Mouse (Mus musculus): ENCODE data around the gene Rell1. TPM values are rescaled to one million over a fixed set of nuclear protein-coding genes. Genes with fewer than 3 reads are reported as not detected.
A peak's percentile ranks its signal among the peaks of the same experiment; 100 is the strongest.

The Rell1 gene
- polyA plus RNA-seq, 1 experiment from 2014 or later = 16.6 TPM

GRCm38 (mm10) chr5:63916457-63917139 is 52.1 kb downstream of the Rell1 start:
- H3K27me3 ChIP-seq (ENCODE audit: insufficient read depth, low read length) = no peaks in the 10 kb centered on the region
- no peaks in the 10 kb centered on the region for H3K9me3 ChIP-seq (ENCODE audit: low read depth, low read length)
- H3K27ac ChIP-seq (ENCODE audit: low read depth) = no peak overlapping the region
- no peak for TF ChIP-seq CTCF (IDR thresholded peaks at IDR 0.05; ENCODE audit: low read depth)
- H3K4me2 ChIP-seq = no peak overlapping the region
- H3K4me3 ChIP-seq (ENCODE audit: low read depth, low read length) = no peak overlapping the region
- no peaks in the 10 kb centered on the region for H3K4me1 ChIP-seq (ENCODE audit: insufficient read depth)
- H3K36me3 ChIP-seq (ENCODE audit: insufficient read depth) = no peaks in the 10 kb centered on the region
- ATAC-seq (ENCODE audit: insufficient read depth) (no peak), DNase-seq (no peak)
- no peak overlapping the region for H3K9ac ChIP-seq
- 87% methylated on average over 10 of the region's 10 CpGs for whole genome bisulfite sequencing

GRCm38 (mm10) chr5:63914896-63915295 is 53.8 kb downstream of the Rell1 start:
- Histone ChIP-seq H3K9me3 (ENCODE audit: low read depth, low read length) (no peaks in the 10 kb centered on the region), H3K27ac (ENCODE audit: low read depth) (no peak overlapping the region), H3K36me3 (ENCODE audit: insufficient read depth) (peaks cover 4% of the 10 kb centered on the region; the same call in 1 of the 2 replicates), H3K4me1 (ENCODE audit: insufficient read depth) (no peaks in the 10 kb centered on the region; the same call in 1 of the 2 replicates), H3K4me2 (no peak overlapping the region), H3K9ac (no peak overlapping the region), H3K4me3 (ENCODE audit: low read depth, low read length) (no peak overlapping the region), H3K27me3 (ENCODE audit: insufficient read depth, low read length) (no peaks in the 10 kb centered on the region)
- TF ChIP-seq CTCF (IDR thresholded peaks at IDR 0.05; ENCODE audit: low read depth) = no peak
- ATAC-seq (ENCODE audit: insufficient read depth) (no peak), DNase-seq (no peak)
- WGBS = 26% methylated on average over 1 of the region's 1 CpGs

DNA sequence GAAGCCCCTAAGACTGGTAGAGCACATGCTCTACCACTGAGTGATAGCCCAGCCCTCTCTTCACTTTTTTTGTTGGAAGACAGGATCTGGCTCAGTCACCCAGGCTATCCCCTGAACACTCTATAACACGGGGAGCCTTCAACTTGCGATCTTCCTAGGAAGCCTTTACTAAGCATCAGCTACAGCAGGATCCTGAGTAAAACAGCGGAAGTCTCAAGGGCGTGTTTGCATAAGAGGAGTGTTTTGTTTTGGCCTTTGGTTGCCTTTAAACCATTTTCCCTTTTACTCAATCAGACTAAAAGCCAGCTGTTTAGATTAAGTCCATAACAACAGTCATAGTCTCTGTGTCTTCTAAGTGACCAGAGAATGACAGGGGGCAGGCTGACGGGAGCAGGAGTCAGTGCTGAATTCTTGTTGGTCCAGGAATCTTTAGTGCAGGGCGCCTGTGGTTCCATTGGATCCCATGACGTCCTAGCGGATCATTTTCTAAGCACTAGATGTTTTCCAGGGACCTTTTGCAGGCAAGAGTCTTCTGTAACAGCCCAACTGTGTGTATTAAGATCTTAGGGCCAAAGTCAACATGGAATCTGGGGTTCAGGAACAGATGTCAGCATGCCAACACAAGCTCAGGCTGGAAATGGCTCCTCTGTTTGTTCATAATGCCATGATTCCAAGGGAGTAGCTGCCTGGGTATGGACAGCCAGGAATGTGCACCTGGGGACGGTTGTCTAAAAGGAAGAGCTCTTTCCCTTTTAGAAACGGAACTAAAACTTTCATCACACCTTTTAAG is 58.3 kb downstream of the Rell1 start:
- peak; percentile 21 for DNase-seq
- no peaks in the 10 kb centered on the region for H3K27me3 ChIP-seq (ENCODE audit: insufficient read depth, low read length)

DNA sequence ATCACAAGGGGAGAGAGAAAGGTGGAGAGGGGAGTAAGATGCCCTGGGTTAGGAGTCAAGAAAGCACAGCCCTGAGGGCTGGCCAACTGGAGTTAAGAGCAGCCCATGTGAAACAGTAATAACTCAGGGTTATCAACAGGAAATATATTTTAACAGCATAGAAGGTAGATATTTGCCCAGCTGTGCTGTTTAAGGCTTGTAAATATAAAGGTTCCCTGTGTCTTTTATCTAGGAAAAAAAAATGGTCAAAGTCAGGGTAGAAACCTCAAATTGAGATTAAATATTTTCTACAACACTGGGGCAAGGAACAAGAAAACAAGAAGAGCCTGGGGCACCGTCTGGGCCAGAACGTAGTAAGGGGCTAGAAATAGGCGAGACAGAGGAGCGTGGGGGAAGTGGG is 61.2 kb downstream of the Rell1 start:
- TF ChIP-seq CTCF (IDR thresholded peaks at IDR 0.05; ENCODE audit: low read depth) = no peak
- no peaks in the 10 kb centered on the region for H3K27me3 ChIP-seq (ENCODE audit: insufficient read depth, low read length)
- ATAC-seq (ENCODE audit: insufficient read depth) (no peak), DNase-seq (no peak)
- no peak overlapping the region for H3K9ac ChIP-seq
- H3K27ac ChIP-seq (ENCODE audit: low read depth) = no peak overlapping the region
- H3K9me3 ChIP-seq (ENCODE audit: low read depth, low read length) = no peaks in the 10 kb centered on the region
- H3K4me3 ChIP-seq (ENCODE audit: low read depth, low read length) = no peak overlapping the region
- no peak overlapping the region for H3K4me2 ChIP-seq
- H3K36me3 ChIP-seq (ENCODE audit: insufficient read depth) = peaks cover 8% of the 10 kb centered on the region; the same call in 1 of the 2 replicates
- 55% methylated on average over 4 of the region's 4 CpGs for WGBS
- H3K4me1 ChIP-seq (ENCODE audit: insufficient read depth) = no peaks in the 10 kb centered on the region; the same call in 1 of the 2 replicates

More for the DNA sequence above, 58.3 kb downstream of the Rell1 start:
- Histone ChIP-seq H3K4me1 (ENCODE audit: insufficient read depth) (no peaks in the 10 kb centered on the region; the same call in 1 of the 2 replicates), H3K36me3 (ENCODE audit: insufficient read depth) (peaks cover 8% of the 10 kb centered on the region; the same call in 1 of the 2 replicates), H3K4me3 (ENCODE audit: low read depth, low read length) (no peak overlapping the region), H3K4me2 (no peak overlapping the region), H3K9ac (no peak overlapping the region), H3K27ac (ENCODE audit: low read depth) (no peak overlapping the region; the same call in 1 of the 2 replicates), H3K9me3 (ENCODE audit: low read depth, low read length) (no peaks in the 10 kb centered on the region)
- ATAC-seq (ENCODE audit: insufficient read depth) = no peak
- 68% methylated on average over 10 of the region's 10 CpGs for WGBS
- no peak for TF ChIP-seq CTCF (IDR thresholded peaks at IDR 0.05; ENCODE audit: low read depth)

DNA sequence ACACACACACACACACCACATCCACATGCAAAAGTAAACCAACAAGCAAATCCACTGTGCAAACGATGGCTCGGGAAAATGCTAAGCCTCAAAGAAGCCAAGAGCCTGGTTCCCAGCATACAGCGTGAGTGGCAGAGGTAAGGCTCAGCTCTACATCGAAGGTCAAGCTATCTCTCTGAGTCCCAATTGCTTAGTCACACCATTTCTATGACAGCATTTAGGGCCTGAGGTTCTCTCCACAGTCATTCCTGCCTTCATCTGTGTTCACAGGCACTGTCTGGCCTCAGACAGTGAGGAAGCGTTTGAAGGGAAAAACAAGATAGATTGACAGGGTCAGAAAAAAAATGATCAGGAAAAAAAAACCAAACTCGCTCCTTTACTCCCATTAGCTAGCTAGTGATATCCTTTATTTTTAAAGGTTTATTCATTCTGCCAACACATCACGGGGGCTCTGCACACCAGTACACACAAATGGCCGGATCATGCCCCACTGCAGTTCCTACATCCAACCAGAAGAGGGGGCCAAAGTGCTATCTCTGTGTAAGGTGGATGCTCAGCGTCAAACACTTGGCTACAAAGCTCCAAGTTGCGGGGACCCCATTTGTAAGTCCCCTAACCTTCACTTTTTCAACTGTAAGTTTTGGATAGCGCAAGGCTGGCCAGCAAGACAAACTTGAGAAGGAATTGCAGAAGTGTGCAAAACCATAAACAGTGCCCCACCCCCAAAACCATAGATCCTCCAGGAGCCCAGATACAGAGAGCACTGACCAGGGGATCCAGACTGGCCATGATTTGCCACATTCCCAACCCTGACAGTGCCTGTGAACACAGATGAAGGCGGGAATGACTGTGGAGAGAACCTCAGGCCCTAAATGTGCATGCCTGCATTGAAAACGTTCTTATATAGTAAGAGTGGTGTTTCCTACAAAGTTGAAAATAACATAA is 62.3 kb downstream of the Rell1 start:
- ATAC-seq (ENCODE audit: insufficient read depth) (peak; percentile 80), DNase-seq (peak; percentile 92)
- WGBS = 34% methylated on average over 13 of the region's 13 CpGs
- Histone ChIP-seq H3K27ac (ENCODE audit: low read depth) (no peak overlapping the region), H3K9ac (no peak overlapping the region), H3K9me3 (ENCODE audit: low read depth, low read length) (no peaks in the 10 kb centered on the region), H3K36me3 (ENCODE audit: insufficient read depth) (peaks cover 8% of the 10 kb centered on the region; the same call in 1 of the 2 replicates), H3K27me3 (ENCODE audit: insufficient read depth, low read length) (no peaks in the 10 kb centered on the region), H3K4me1 (ENCODE audit: insufficient read depth) (no peaks in the 10 kb centered on the region; the same call in 1 of the 2 replicates), H3K4me3 (ENCODE audit: low read depth, low read length) (no peak overlapping the region), H3K4me2 (no peak overlapping the region; the same call in 1 of the 2 replicates)
- peak; percentile 98 for TF ChIP-seq CTCF (IDR thresholded peaks at IDR 0.05; ENCODE audit: low read depth)

- Histone ChIP-seq H3K36me3 (ENCODE audit: insufficient read depth) (no peaks in the 10 kb centered on the region), H3K4me3 (ENCODE audit: low read depth, low read length) (no peak overlapping the region), H3K9me3 (ENCODE audit: low read depth, low read length) (no peaks in the 10 kb centered on the region), H3K4me2 (no peak overlapping the region), H3K27me3 (ENCODE audit: insufficient read depth, low read length) (no peaks in the 10 kb centered on the region), H3K9ac (no peak overlapping the region), H3K4me1 (ENCODE audit: insufficient read depth) (no peaks in the 10 kb centered on the region), H3K27ac (ENCODE audit: low read depth) (no peak overlapping the region)
- DNase-seq = no peak
- TF ChIP-seq CTCF (IDR thresholded peaks at IDR 0.05; ENCODE audit: low read depth) = no peak
- WGBS = 60% methylated on average over 3 of the region's 3 CpGs
- ATAC-seq (ENCODE audit: insufficient read depth) = no peak
These were observed 65.4 kb downstream of the Rell1 start for GRCm38 (mm10) chr5:63903329-63903728.
